Mouse (Mus musculus) heart, embryonic 15.5 days (tissue): ENCODE data around the gene Gm4312. TPM values are rescaled to one million over a fixed set of nuclear protein-coding genes. Genes with fewer than 3 reads are reported as not detected.

Experiments
- polyA plus RNA-seq: library from polyadenylated mRNA; unstranded; fragments of >200 nt; fragmentation: Nextera tagmentation; extraction: Ambion mirVana; gene quantifications from 2 replicates; pipeline ENCODE4 v1.2.1, GENCODE M21; 2015

Gene Gm4312
- polyA plus RNA-seq, 1 experiment from 2014 or later = not detected

Other genes starting within 250 kb of the Gm4312 start
- not detected in 2 replicates for gene Gm4301, start 46.9 kb downstream of the Gm4312 start, polyA plus RNA-seq
- gene Gm4302, start 41.7 kb downstream of the Gm4312 start, polyA plus RNA-seq = not detected in 2 replicates
- gene Gm4303, start 36.6 kb downstream of the Gm4312 start, polyA plus RNA-seq = not detected in 2 replicates
- gene Gm4305, start 31.5 kb downstream of the Gm4312 start, polyA plus RNA-seq = not detected in 2 replicates
- not detected in 2 replicates for gene Gm4307, start 21.2 kb downstream of the Gm4312 start, polyA plus RNA-seq
- gene Tmtc3, start 104.8 kb upstream of the Gm4312 start, polyA plus RNA-seq = 13.6 and 15.2 TPM in 2 replicates
- gene Cep290, start 105.0 kb upstream of the Gm4312 start, polyA plus RNA-seq = 2.7 and 2.8 TPM in 2 replicates
- 5.9 and 8.7 TPM in 2 replicates for gene 4930430F08Rik, start 207.9 kb upstream of the Gm4312 start, polyA plus RNA-seq
- not detected in 2 replicates for gene 1700017N19Rik, start 207.9 kb upstream of the Gm4312 start, polyA plus RNA-seq